Mouse (Mus musculus) right cerebral cortex, adult 18-20 months (tissue): ENCODE data around the gene Fus.

Experiments
- DNase-seq: peaks from one replicate; pipeline ENCODE4 v3.0.0; 2022; ENCODE audit warnings: mixed read lengths

Gene Fus

GRCm38 (mm10) chr7:127946470-127947023 is 20.7 kb upstream of the Fus start, which contains the start of gene Prss36:
Prss36 (minus strand) TSS chr7:127946725.
- no peak for DNase-seq

GRCm38 (mm10) chr7:127952864-127953581 is 14.2 kb upstream of the Fus start:
- no peak for DNase-seq

GRCm38 (mm10) chr7:127959364-127959763 is 7.9 kb upstream of the Fus start:
- no peak for DNase-seq

- DNase-seq = no peak
Observed at GRCm38 (mm10) chr7:127966371-127966918, 812 bp upstream of the Fus start.

- DNase-seq = peak; percentile 63
Observed at GRCm38 (mm10) chr7:127967922-127968828, 918 bp downstream of the Fus start.

- no peak for DNase-seq
Observed at GRCm38 (mm10) chr7:127974413-127974930, 7.2 kb downstream of the Fus start.

- no peak for DNase-seq
Observed at GRCm38 (mm10) chr7:127978856-127979255, 11.6 kb downstream of the Fus start.

GRCm38 (mm10) chr7:127980606-127981005 is 13.3 kb downstream of the Fus start:
- no peak for DNase-seq

- no peak for DNase-seq
Observed at GRCm38 (mm10) chr7:127988904-127989303, 21.6 kb downstream of the Fus start.

GRCm38 (mm10) chr7:127991643-127992487 is 24.6 kb downstream of the Fus start:
- DNase-seq = peak; percentile 57

GRCm38 (mm10) chr7:127992488-127993340 is 25.5 kb downstream of the Fus start:
- peak; percentile 18 for DNase-seq

GRCm38 (mm10) chr7:127993341-127993977 is 26.2 kb downstream of the Fus start, which contains the start of gene Pycard:
Pycard (minus strand) TSS chr7:127993867.
- peak; percentile 18 for DNase-seq

- DNase-seq = no peak
Observed at GRCm38 (mm10) chr7:127999436-127999835, 32.2 kb downstream of the Fus start.

- DNase-seq = no peak
Observed at GRCm38 (mm10) chr7:128000068-128000950, 33.1 kb downstream of the Fus start.

GRCm38 (mm10) chr7:128003098-128003497 is 35.8 kb downstream of the Fus start:
- no peak for DNase-seq

GRCm38 (mm10) chr7:128003688-128004087 is 36.4 kb downstream of the Fus start, which contains the start of gene Trim72:
Trim72 (plus strand) TSS chr7:128003949.
- DNase-seq = peak; percentile 50

GRCm38 (mm10) chr7:128004150-128004486 is 36.9 kb downstream of the Fus start:
- DNase-seq = no peak

- no peak for DNase-seq
Observed at GRCm38 (mm10) chr7:128004487-128005362, 37.5 kb downstream of the Fus start.
